Mouse (Mus musculus) forebrain, embryonic 13.5 days (tissue): ENCODE data around the gene Ankrd34a. TPM values are rescaled to one million over a fixed set of nuclear protein-coding genes. Genes with fewer than 3 reads are reported as not detected.

ENCODE experiments used
- ATAC-seq: fragments of 200-750 bp; cut with Nextera tagmentation; 2 replicates; pipeline ENCODE4 v1.8.0; 2017
- H3K27ac ChIP-seq: fragments of 300-500 bp; sonication (generic); 2 replicates; pipeline ENCODE4 v1.5.1; 2015; ENCODE audit warnings: inconsistent platforms, mild to moderate bottlenecking, moderate library complexity
- H3K27me3 ChIP-seq: fragments of 300-500 bp; sonication (generic); 2 replicates; pipeline ENCODE4 v1.6.1; 2015; ENCODE audit warnings: mild to moderate bottlenecking, inconsistent platforms
- H3K36me3 ChIP-seq: fragments of 300-500 bp; sonication (generic); 2 replicates; pipeline ENCODE4 v1.6.1; 2015; ENCODE audit warnings: mild to moderate bottlenecking, inconsistent platforms; ENCODE audit not compliant: poor library complexity, severe bottlenecking
- H3K4me1 ChIP-seq: fragments of 300-500 bp; sonication (generic); 2 replicates; pipeline ENCODE4 v1.6.1; 2015; ENCODE audit warnings: inconsistent platforms
- H3K4me2 ChIP-seq: fragments of 300-500 bp; sonication (generic); 2 replicates; pipeline ENCODE4 v1.6.1; 2015; ENCODE audit warnings: inconsistent platforms, mild to moderate bottlenecking, moderate library complexity
- H3K4me3 ChIP-seq: fragments of 300-500 bp; sonication (generic); 2 replicates; pipeline ENCODE4 v1.5.1; 2015; ENCODE audit warnings: mild to moderate bottlenecking, inconsistent platforms
- H3K9ac ChIP-seq: fragments of 300-500 bp; sonication (generic); 2 replicates; pipeline ENCODE4 v1.6.1; 2015; ENCODE audit warnings: mild to moderate bottlenecking, inconsistent platforms
- H3K9me3 ChIP-seq: fragments of 300-500 bp; sonication (generic); replicated peaks from 2 replicates; pipeline ENCODE4 v1.6.1; 2016; ENCODE audit warnings: inconsistent platforms
- WGBS: fragments of 180-500 bp; shearing (Covaris S2); methylation state at CpG from one replicate; pipeline ENCODE4 v1.1.7; 2015; 5-methylcytosine and 5-hydroxymethylcytosine counted together
- polyA plus RNA-seq: library from polyadenylated mRNA; unstranded; fragments of >200 nt; fragmentation: Nextera tagmentation; extraction: Ambion mirVana; gene quantifications from 2 replicates; pipeline ENCODE4 v1.2.1, GENCODE M21; 2015

Ankrd34a gene
- polyA plus RNA-seq, 1 experiment from 2014 or later, result 6.6 TPM

- Histone ChIP-seq H3K9me3 (no peaks in the 10 kb centered on the region), H3K27ac (peak within 1 kb of the TSS; percentile 75), H3K36me3 (peaks cover 47% of the 10 kb centered on the region), H3K27me3 (no peaks in the 10 kb centered on the region), H3K9ac (peak within 1 kb of the TSS; percentile 96), H3K4me2 (peak within 1 kb of the TSS; percentile 93), H3K4me3 (peak within 1 kb of the TSS; percentile 90), H3K4me1 (peaks cover 32% of the 10 kb centered on the region)
- WGBS, result 2% methylated on average over 59 of the region's 60 CpGs
- ATAC-seq, result peak; percentile 93
Observed at GRCm38 (mm10) chr3:96634928-96635879, 38.8 kb downstream of the Ankrd34a start, which contains the start of the genes Pex11b and Gm42957. Gene Pex11b (plus strand): TSS chr3:96635376. Gene Gm42957 (plus strand): TSS chr3:96635474.

- Histone ChIP-seq H3K4me1 (peaks cover 26% of the 10 kb centered on the region), H3K4me3 (peak overlapping the region; percentile 90), H3K27me3 (no peaks in the 10 kb centered on the region), H3K4me2 (peak overlapping the region; percentile 93), H3K9me3 (no peaks in the 10 kb centered on the region), H3K9ac (peak overlapping the region; percentile 96), H3K27ac (peak overlapping the region; percentile 75), H3K36me3 (peaks cover 49% of the 10 kb centered on the region)
- 12% methylated on average over 15 of the region's 15 CpGs for whole genome bisulfite sequencing
- ATAC-seq, result no peak
Observed at GRCm38 (mm10) chr3:96635906-96636305, 39.5 kb downstream of the Ankrd34a start.

- peak overlapping the region; percentile 90 for H3K4me3 ChIP-seq
- 74% methylated on average over 11 of the region's 11 CpGs for WGBS
- H3K9ac ChIP-seq, result peak overlapping the region; percentile 96
- H3K27me3 ChIP-seq, result no peaks in the 10 kb centered on the region
- H3K27ac ChIP-seq, result no peak overlapping the region
- H3K4me1 ChIP-seq, result peaks cover 21% of the 10 kb centered on the region
- H3K4me2 ChIP-seq, result peak overlapping the region; percentile 93
- H3K36me3 ChIP-seq, result peaks cover 50% of the 10 kb centered on the region
- ATAC-seq, result no peak
- no peaks in the 10 kb centered on the region for H3K9me3 ChIP-seq
Observed at GRCm38 (mm10) chr3:96636448-96636847, 40.0 kb downstream of the Ankrd34a start.

GRCm38 (mm10) chr3:96639219-96639618, 42.8 kb downstream of the Ankrd34a start:
- no peak overlapping the region for H3K9ac ChIP-seq
- no peaks in the 10 kb centered on the region for H3K9me3 ChIP-seq
- no peak overlapping the region for H3K27ac ChIP-seq
- H3K4me2 ChIP-seq, result no peak overlapping the region
- H3K27me3 ChIP-seq, result no peaks in the 10 kb centered on the region
- no peak overlapping the region for H3K4me3 ChIP-seq
- H3K36me3 ChIP-seq, result peaks cover 40% of the 10 kb centered on the region
- WGBS, result 83% methylated on average over 1 of the region's 1 CpGs
- ATAC-seq, result no peak
- peaks cover 19% of the 10 kb centered on the region for H3K4me1 ChIP-seq

- Histone ChIP-seq H3K27ac (no peak within 1 kb of the TSS), H3K27me3 (no peaks in the 10 kb centered on the region), H3K4me3 (no peak within 1 kb of the TSS), H3K9me3 (no peaks in the 10 kb centered on the region), H3K36me3 (peaks cover 31% of the 10 kb centered on the region), H3K4me2 (no peak within 1 kb of the TSS), H3K4me1 (no peaks in the 10 kb centered on the region), H3K9ac (peak within 1 kb of the TSS; percentile 8; the same call in 1 of the 2 replicates)
- 66% methylated on average over 7 of the region's 7 CpGs for WGBS
- ATAC-seq, result no peak
Observed at GRCm38 (mm10) chr3:96645018-96645649, 48.7 kb downstream of the Ankrd34a start, which contains the start of gene Itga10. Gene Itga10 (plus strand): TSS chr3:96645584.

GRCm38 (mm10) chr3:96647365-96647764, 50.9 kb downstream of the Ankrd34a start:
- H3K27ac ChIP-seq, result no peak overlapping the region
- ATAC-seq, result no peak
- no peak overlapping the region for H3K4me2 ChIP-seq
- H3K27me3 ChIP-seq, result no peaks in the 10 kb centered on the region
- WGBS, result 89% methylated on average over 3 of the region's 3 CpGs
- H3K9ac ChIP-seq, result no peak overlapping the region
- H3K36me3 ChIP-seq, result peaks cover 22% of the 10 kb centered on the region
- no peaks in the 10 kb centered on the region for H3K4me1 ChIP-seq
- H3K9me3 ChIP-seq, result no peaks in the 10 kb centered on the region
- H3K4me3 ChIP-seq, result no peak overlapping the region

Other genes with a start within 250 kb of the Ankrd34a start
- not detected in 2 replicates for gene BC107364, start 144.3 kb upstream of the Ankrd34a start, polyA plus RNA-seq
- gene Hfe2, start 71.5 kb upstream of the Ankrd34a start, polyA plus RNA-seq, result 0.25 and 0.36 TPM in 2 replicates
- gene Txnip, start 38.7 kb upstream of the Ankrd34a start, polyA plus RNA-seq, result 49.1 and 51.0 TPM in 2 replicates
- gene Gm16253, start 19.7 kb upstream of the Ankrd34a start, polyA plus RNA-seq, result 1.2 and 1.3 TPM in 2 replicates
- gene Polr3gl, start 2.5 kb upstream of the Ankrd34a start, polyA plus RNA-seq, result 37.5 and 40.2 TPM in 2 replicates
- 6.9 and 7.2 TPM in 2 replicates for gene Lix1l, start 4.5 kb downstream of the Ankrd34a start, polyA plus RNA-seq
- 161 and 168 TPM in 2 replicates for gene Rbm8a, start 33.3 kb downstream of the Ankrd34a start, polyA plus RNA-seq
- 48.2 and 54.0 TPM in 2 replicates for gene Pex11b, start 38.7 kb downstream of the Ankrd34a start, polyA plus RNA-seq
- 0.06 and 0.10 TPM in 2 replicates for gene Gm42957, start 38.8 kb downstream of the Ankrd34a start, polyA plus RNA-seq
- gene Itga10, start 48.9 kb downstream of the Ankrd34a start, polyA plus RNA-seq, result 0.40 and 0.57 TPM in 2 replicates
- 0.57 and 2.3 TPM in 2 replicates for gene Ankrd35, start 73.5 kb downstream of the Ankrd34a start, polyA plus RNA-seq
- 28.8 and 31.0 TPM in 2 replicates for gene Pias3, start 99.7 kb downstream of the Ankrd34a start, polyA plus RNA-seq
- 6.4 and 7.2 TPM in 2 replicates for gene Nudt17, start 111.9 kb downstream of the Ankrd34a start, polyA plus RNA-seq
- gene Polr3c, start 131.0 kb downstream of the Ankrd34a start, polyA plus RNA-seq, result 41.1 and 42.0 TPM in 2 replicates
- 68.6 and 71.7 TPM in 2 replicates for gene Rnf115, start 131.0 kb downstream of the Ankrd34a start, polyA plus RNA-seq
- 0.15 TPM in 1 of 2 replicates, not detected in the other for gene Pdzk1, start 232.6 kb downstream of the Ankrd34a start, polyA plus RNA-seq
- 0.09 TPM in 2 replicates for gene Cd160, start 232.7 kb downstream of the Ankrd34a start, polyA plus RNA-seq